Mouse (Mus musculus): ENCODE measurements around the gene Sorl1. TPM values are rescaled to one million over a fixed set of nuclear protein-coding genes. Genes with fewer than 3 reads are reported as not detected.

Sorl1 gene
- polyA plus RNA-seq, 1 experiment from 2014 or later: 21.4 TPM

- no peak for DNase-seq (ENCODE audit: low spot score)
- no peak overlapping the region for H3K4me2 ChIP-seq (replicated peaks)
- no peak for ATAC-seq (ENCODE audit: low FRiP score)
- H3K9me3 ChIP-seq (ENCODE audit: control insufficient read depth, low read length): no peaks in the 10 kb centered on the region
- no peak overlapping the region for H3K9ac ChIP-seq
- no peak overlapping the region for H3K4me3 ChIP-seq (replicated peaks; ENCODE audit: low read length)
- no peaks in the 10 kb centered on the region for H3K27me3 ChIP-seq (ENCODE audit: control insufficient read depth, insufficient read depth, low read length)
- no peaks in the 10 kb centered on the region for H3K4me1 ChIP-seq (replicated peaks; ENCODE audit: control insufficient read depth, insufficient read depth, low read length)
- WGBS: 76% methylated on average over 9 of the region's 9 CpGs
- H3K36me3 ChIP-seq (replicated peaks; ENCODE audit: control insufficient read depth, insufficient read depth): peaks cover 12% of the 10 kb centered on the region
- no peak overlapping the region for H3K27ac ChIP-seq
These were observed 99.8 kb downstream of the Sorl1 start for GRCm38 (mm10) chr9:42024257-42024656.

- Histone ChIP-seq H3K36me3 (replicated peaks; ENCODE audit: control insufficient read depth, insufficient read depth) (peaks cover 12% of the 10 kb centered on the region), H3K27ac (no peak overlapping the region), H3K9me3 (ENCODE audit: control insufficient read depth, low read length) (no peaks in the 10 kb centered on the region), H3K4me1 (replicated peaks; ENCODE audit: control insufficient read depth, insufficient read depth, low read length) (no peaks in the 10 kb centered on the region; the same call in 1 of the 2 replicates), H3K9ac (no peak overlapping the region), H3K4me3 (replicated peaks; ENCODE audit: low read length) (no peak overlapping the region), H3K27me3 (ENCODE audit: control insufficient read depth, insufficient read depth, low read length) (no peaks in the 10 kb centered on the region), H3K4me2 (replicated peaks) (no peak overlapping the region)
- WGBS: 58% methylated on average over 3 of the region's 3 CpGs
- DNase-seq (ENCODE audit: low spot score): no peak
- ATAC-seq (ENCODE audit: low FRiP score): no peak
These were observed 100.7 kb downstream of the Sorl1 start for GRCm38 (mm10) chr9:42023383-42023782.

GRCm38 (mm10) chr9:42022318-42022717, 101.8 kb downstream of the Sorl1 start:
- Histone ChIP-seq H3K27ac (no peak overlapping the region), H3K4me1 (replicated peaks; ENCODE audit: control insufficient read depth, insufficient read depth, low read length) (no peaks in the 10 kb centered on the region; the same call in 1 of the 2 replicates), H3K27me3 (ENCODE audit: control insufficient read depth, insufficient read depth, low read length) (no peaks in the 10 kb centered on the region), H3K4me3 (replicated peaks; ENCODE audit: low read length) (no peak overlapping the region), H3K9ac (no peak overlapping the region), H3K4me2 (replicated peaks) (no peak overlapping the region), H3K36me3 (replicated peaks; ENCODE audit: control insufficient read depth, insufficient read depth) (peaks cover 16% of the 10 kb centered on the region), H3K9me3 (ENCODE audit: control insufficient read depth, low read length) (no peaks in the 10 kb centered on the region)
- no peak for ATAC-seq (ENCODE audit: low FRiP score)
- no peak for DNase-seq (ENCODE audit: low spot score)
- WGBS: 94% methylated on average over 12 of the region's 12 CpGs

GRCm38 (mm10) chr9:42019308-42020031, 104.6 kb downstream of the Sorl1 start:
- DNase-seq (ENCODE audit: low spot score): no peak
- no peak for ATAC-seq (ENCODE audit: low FRiP score)
- no peak overlapping the region for H3K9ac ChIP-seq
- H3K9me3 ChIP-seq (ENCODE audit: control insufficient read depth, low read length): no peaks in the 10 kb centered on the region
- no peaks in the 10 kb centered on the region for H3K27me3 ChIP-seq (ENCODE audit: control insufficient read depth, insufficient read depth, low read length)
- no peak overlapping the region for H3K4me3 ChIP-seq (replicated peaks; ENCODE audit: low read length)
- no peaks in the 10 kb centered on the region; the same call in 1 of the 2 replicates for H3K4me1 ChIP-seq (replicated peaks; ENCODE audit: control insufficient read depth, insufficient read depth, low read length)
- 61% methylated on average over 7 of the region's 7 CpGs for WGBS
- H3K27ac ChIP-seq: no peak overlapping the region
- H3K4me2 ChIP-seq (replicated peaks): no peak overlapping the region
- H3K36me3 ChIP-seq (replicated peaks; ENCODE audit: control insufficient read depth, insufficient read depth): peaks cover 23% of the 10 kb centered on the region

GRCm38 (mm10) chr9:42008501-42008900, 115.6 kb downstream of the Sorl1 start:
- Histone ChIP-seq H3K27me3 (ENCODE audit: control insufficient read depth, insufficient read depth, low read length) (no peaks in the 10 kb centered on the region), H3K36me3 (replicated peaks; ENCODE audit: control insufficient read depth, insufficient read depth) (peaks cover 16% of the 10 kb centered on the region; the same call in 1 of the 2 replicates), H3K27ac (no peak overlapping the region), H3K4me2 (replicated peaks) (no peak overlapping the region), H3K9me3 (ENCODE audit: control insufficient read depth, low read length) (no peaks in the 10 kb centered on the region), H3K9ac (no peak overlapping the region), H3K4me1 (replicated peaks; ENCODE audit: control insufficient read depth, insufficient read depth, low read length) (no peaks in the 10 kb centered on the region), H3K4me3 (replicated peaks; ENCODE audit: low read length) (no peak overlapping the region)
- DNase-seq (ENCODE audit: low spot score) (no peak), ATAC-seq (ENCODE audit: low FRiP score) (no peak)
- 94% methylated on average over 5 of the region's 5 CpGs for WGBS

GRCm38 (mm10) chr9:42005101-42005500, 119.0 kb downstream of the Sorl1 start:
- H3K27me3 ChIP-seq (ENCODE audit: control insufficient read depth, insufficient read depth, low read length): no peaks in the 10 kb centered on the region
- no peak for DNase-seq (ENCODE audit: low spot score)
- H3K36me3 ChIP-seq (replicated peaks; ENCODE audit: control insufficient read depth, insufficient read depth): peaks cover 13% of the 10 kb centered on the region
- H3K4me3 ChIP-seq (replicated peaks; ENCODE audit: low read length): no peak overlapping the region
- H3K9ac ChIP-seq: no peak overlapping the region
- no peak for ATAC-seq (ENCODE audit: low FRiP score)
- no peaks in the 10 kb centered on the region for H3K9me3 ChIP-seq (ENCODE audit: control insufficient read depth, low read length)
- WGBS: 72% methylated on average over 8 of the region's 8 CpGs
- H3K27ac ChIP-seq: no peak overlapping the region
- no peaks in the 10 kb centered on the region for H3K4me1 ChIP-seq (replicated peaks; ENCODE audit: control insufficient read depth, insufficient read depth, low read length)
- H3K4me2 ChIP-seq (replicated peaks): no peak overlapping the region

- Histone ChIP-seq H3K4me2 (replicated peaks) (no peak overlapping the region), H3K4me1 (replicated peaks; ENCODE audit: control insufficient read depth, insufficient read depth, low read length) (no peaks in the 10 kb centered on the region), H3K27ac (0 out of 2 replicates have a peak overlapping the region, but pooled peaks have one; percentile 7), H3K9me3 (ENCODE audit: control insufficient read depth, low read length) (no peaks in the 10 kb centered on the region), H3K4me3 (replicated peaks; ENCODE audit: low read length) (no peak overlapping the region), H3K27me3 (ENCODE audit: control insufficient read depth, insufficient read depth, low read length) (no peaks in the 10 kb centered on the region), H3K9ac (no peak overlapping the region), H3K36me3 (replicated peaks; ENCODE audit: control insufficient read depth, insufficient read depth) (peaks cover 13% of the 10 kb centered on the region)
- ATAC-seq (ENCODE audit: low FRiP score) (no peak), DNase-seq (ENCODE audit: low spot score) (no peak)
- WGBS: 82% methylated on average over 4 of the region's 4 CpGs
These were observed 120.0 kb downstream of the Sorl1 start for GRCm38 (mm10) chr9:42004140-42004539.

- no peaks in the 10 kb centered on the region for H3K4me1 ChIP-seq (replicated peaks; ENCODE audit: control insufficient read depth, insufficient read depth, low read length)
- no peak overlapping the region for H3K4me2 ChIP-seq (replicated peaks)
- H3K9me3 ChIP-seq (ENCODE audit: control insufficient read depth, low read length): no peaks in the 10 kb centered on the region
- 0 out of 2 replicates have a peak, but pooled peaks have one; percentile 43 for ATAC-seq (ENCODE audit: low FRiP score)
- no peaks in the 10 kb centered on the region for H3K27me3 ChIP-seq (ENCODE audit: control insufficient read depth, insufficient read depth, low read length)
- H3K9ac ChIP-seq: no peak overlapping the region
- 68% methylated on average over 12 of the region's 12 CpGs for WGBS
- H3K4me3 ChIP-seq (replicated peaks; ENCODE audit: low read length): no peak overlapping the region
- no peak overlapping the region for H3K27ac ChIP-seq
- DNase-seq (ENCODE audit: low spot score): peak; percentile 83
- H3K36me3 ChIP-seq (replicated peaks; ENCODE audit: control insufficient read depth, insufficient read depth): peaks cover 19% of the 10 kb centered on the region
These were observed 124.3 kb downstream of the Sorl1 start for GRCm38 (mm10) chr9:41999498-42000473.

GRCm38 (mm10) chr9:41995278-41995677, 128.8 kb downstream of the Sorl1 start:
- H3K4me2 ChIP-seq (replicated peaks): no peak overlapping the region
- no peak overlapping the region for H3K9ac ChIP-seq
- WGBS: 87% methylated on average over 9 of the region's 9 CpGs
- H3K27me3 ChIP-seq (ENCODE audit: control insufficient read depth, insufficient read depth, low read length): no peaks in the 10 kb centered on the region
- ATAC-seq (ENCODE audit: low FRiP score) (no peak), DNase-seq (ENCODE audit: low spot score) (no peak)
- no peak overlapping the region for H3K4me3 ChIP-seq (replicated peaks; ENCODE audit: low read length)
- no peaks in the 10 kb centered on the region for H3K9me3 ChIP-seq (ENCODE audit: control insufficient read depth, low read length)
- H3K4me1 ChIP-seq (replicated peaks; ENCODE audit: control insufficient read depth, insufficient read depth, low read length): no peaks in the 10 kb centered on the region
- H3K27ac ChIP-seq: no peak overlapping the region
- peaks cover 30% of the 10 kb centered on the region for H3K36me3 ChIP-seq (replicated peaks; ENCODE audit: control insufficient read depth, insufficient read depth)

All from hindbrain, embryonic 14.5 days (tissue).